Mouse (Mus musculus): Measurements from ENCODE around the gene Scaf1. TPM values are rescaled to one million over a fixed set of nuclear protein-coding genes. Genes with fewer than 3 reads are reported as not detected.
A peak's percentile ranks its signal among the peaks of the same experiment; 100 is the strongest.

The Scaf1 gene
- polyA plus RNA-seq, 1 experiment: 56.7 TPM

DNA sequence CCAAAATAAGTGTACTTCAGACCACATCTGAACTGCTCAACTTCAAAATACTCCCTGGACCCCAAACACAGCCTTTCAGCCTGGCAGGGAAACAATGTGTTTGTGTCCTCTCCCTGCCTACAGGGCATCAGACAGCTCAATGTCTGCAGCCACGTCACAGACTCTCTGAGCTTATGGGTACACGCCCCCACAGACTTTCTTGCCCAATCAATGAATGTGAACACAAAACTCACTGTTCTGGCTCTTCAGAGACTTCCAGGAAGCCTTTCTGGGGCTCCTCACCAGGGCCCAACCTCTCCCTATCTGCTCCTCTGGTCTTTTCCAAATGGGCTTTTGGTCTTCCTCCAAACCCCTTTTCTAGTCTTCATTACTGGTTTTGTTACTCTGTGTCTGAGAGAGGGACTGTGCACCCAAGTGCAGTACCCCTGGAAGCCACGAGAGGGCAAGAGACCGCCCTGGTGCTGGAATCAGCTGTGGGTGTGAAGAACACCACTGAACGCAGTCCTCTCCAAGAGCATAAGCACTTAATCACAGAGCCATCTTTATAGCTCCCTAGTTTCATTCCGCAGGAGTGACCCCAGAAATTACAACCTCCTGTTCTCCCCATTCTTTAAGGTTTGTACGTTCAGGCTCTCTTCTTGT is 21.7 kb upstream of the Scaf1 start:
- TF ChIP-seq CEBPB (IDR thresholded peaks at IDR 0.05; ENCODE audit: insufficient read depth, poor library complexity, severe bottlenecking) (no peak), TCF3 (IDR thresholded peaks at IDR 0.05; ENCODE audit: insufficient read length, low read depth) (no peak), MYOG (IDR thresholded peaks at IDR 0.05; ENCODE audit: control insufficient read depth in 1 of 3, insufficient read depth in 1 of 3, insufficient read length in 2 of 3, low read depth in 2 of 3) (no peak), MYOD1 (IDR thresholded peaks at IDR 0.05; ENCODE audit: control insufficient read depth in 1 of 3, insufficient read length in 2 of 3, low read depth in 2 of 3) (no peak), POLR2A (IDR thresholded peaks at IDR 0.05; ENCODE audit: insufficient read length, low read depth) (no peak), USF1 (IDR thresholded peaks at IDR 0.05; ENCODE audit: low read depth) (no peak), MAX (IDR thresholded peaks at IDR 0.05; ENCODE audit: low read depth) (no peak), SRF (IDR thresholded peaks at IDR 0.05; ENCODE audit: control insufficient read depth, insufficient read length, low read depth) (no peak), E2F4 (IDR thresholded peaks at IDR 0.05; ENCODE audit: insufficient read depth) (no peak), REST (IDR thresholded peaks at IDR 0.05; ENCODE audit: insufficient read depth, insufficient read length) (no peak), TCF12 (IDR thresholded peaks at IDR 0.05; ENCODE audit: insufficient read depth, poor library complexity, severe bottlenecking) (no peak)
- H3K4me2 ChIP-seq (ENCODE audit: low read depth): no peak overlapping the region
- H3K36me3 ChIP-seq (ENCODE audit: control insufficient read depth, insufficient read depth): peaks cover 16% of the 10 kb centered on the region
- no peaks in the 10 kb centered on the region for H3K27me3 ChIP-seq (ENCODE audit: control insufficient read depth, insufficient read depth, insufficient read length)
- no peak overlapping the region for H3K4me3 ChIP-seq
- no peak overlapping the region for H3ac ChIP-seq (ENCODE audit: control insufficient read depth, insufficient read length)
- H3K79me2 ChIP-seq (ENCODE audit: control insufficient read depth, insufficient read depth): peaks cover 4% of the 10 kb centered on the region

- H3K4me3 ChIP-seq: no peak overlapping the region
- H3K4me2 ChIP-seq (ENCODE audit: low read depth): no peak overlapping the region
- H3K79me2 ChIP-seq (ENCODE audit: control insufficient read depth, insufficient read depth): peaks cover 4% of the 10 kb centered on the region
- no peak overlapping the region for H3ac ChIP-seq (ENCODE audit: control insufficient read depth, insufficient read length)
- TF ChIP-seq TCF12 (IDR thresholded peaks at IDR 0.05; ENCODE audit: insufficient read depth, poor library complexity, severe bottlenecking) (no peak), SRF (IDR thresholded peaks at IDR 0.05; ENCODE audit: control insufficient read depth, insufficient read length, low read depth) (no peak), REST (IDR thresholded peaks at IDR 0.05; ENCODE audit: insufficient read depth, insufficient read length) (no peak), USF1 (IDR thresholded peaks at IDR 0.05; ENCODE audit: low read depth) (no peak), E2F4 (IDR thresholded peaks at IDR 0.05; ENCODE audit: insufficient read depth) (no peak), MYOG (IDR thresholded peaks at IDR 0.05; ENCODE audit: control insufficient read depth in 1 of 3, insufficient read depth in 1 of 3, insufficient read length in 2 of 3, low read depth in 2 of 3) (no peak), POLR2AphosphoS2 (IDR thresholded peaks at IDR 0.05; ENCODE audit: insufficient read length, low read depth) (no peak), CEBPB (IDR thresholded peaks at IDR 0.05; ENCODE audit: insufficient read depth, poor library complexity, severe bottlenecking) (no peak), TCF3 (IDR thresholded peaks at IDR 0.05; ENCODE audit: insufficient read length, low read depth) (no peak), POLR2A (IDR thresholded peaks at IDR 0.05; ENCODE audit: insufficient read length, low read depth) (no peak), MYOD1 (IDR thresholded peaks at IDR 0.05; ENCODE audit: control insufficient read depth in 1 of 3, insufficient read length in 2 of 3, low read depth in 2 of 3) (no peak), MAX (IDR thresholded peaks at IDR 0.05; ENCODE audit: low read depth) (no peak)
- no peaks in the 10 kb centered on the region for H3K27me3 ChIP-seq (ENCODE audit: control insufficient read depth, insufficient read depth, insufficient read length)
- peaks cover 14% of the 10 kb centered on the region for H3K36me3 ChIP-seq (ENCODE audit: control insufficient read depth, insufficient read depth)
Observed at GRCm38 (mm10) chr7:45036702-45037101, 20.5 kb upstream of the Scaf1 start.

- no peak for TF ChIP-seq MYOG (IDR thresholded peaks at IDR 0.05; ENCODE audit: control insufficient read depth in 1 of 3, insufficient read depth in 1 of 3, insufficient read length in 2 of 3, low read depth in 2 of 3)
- TF ChIP-seq MAX (IDR thresholded peaks at IDR 0.05; ENCODE audit: low read depth): no peak
- TF ChIP-seq TCF3 (IDR thresholded peaks at IDR 0.05; ENCODE audit: insufficient read length, low read depth): no peak
- Histone ChIP-seq H3K4me3 (no peak overlapping the region), H3K79me2 (ENCODE audit: control insufficient read depth, insufficient read depth) (peaks cover 4% of the 10 kb centered on the region), H3K4me2 (ENCODE audit: low read depth) (peak overlapping the region; percentile 3), H3K27me3 (ENCODE audit: control insufficient read depth, insufficient read depth, insufficient read length) (no peaks in the 10 kb centered on the region), H3ac (ENCODE audit: control insufficient read depth, insufficient read length) (no peak overlapping the region), H3K36me3 (ENCODE audit: control insufficient read depth, insufficient read depth) (peaks cover 11% of the 10 kb centered on the region)
Observed at GRCm38 (mm10) chr7:45035631-45036030, 19.5 kb upstream of the Scaf1 start.

DNA sequence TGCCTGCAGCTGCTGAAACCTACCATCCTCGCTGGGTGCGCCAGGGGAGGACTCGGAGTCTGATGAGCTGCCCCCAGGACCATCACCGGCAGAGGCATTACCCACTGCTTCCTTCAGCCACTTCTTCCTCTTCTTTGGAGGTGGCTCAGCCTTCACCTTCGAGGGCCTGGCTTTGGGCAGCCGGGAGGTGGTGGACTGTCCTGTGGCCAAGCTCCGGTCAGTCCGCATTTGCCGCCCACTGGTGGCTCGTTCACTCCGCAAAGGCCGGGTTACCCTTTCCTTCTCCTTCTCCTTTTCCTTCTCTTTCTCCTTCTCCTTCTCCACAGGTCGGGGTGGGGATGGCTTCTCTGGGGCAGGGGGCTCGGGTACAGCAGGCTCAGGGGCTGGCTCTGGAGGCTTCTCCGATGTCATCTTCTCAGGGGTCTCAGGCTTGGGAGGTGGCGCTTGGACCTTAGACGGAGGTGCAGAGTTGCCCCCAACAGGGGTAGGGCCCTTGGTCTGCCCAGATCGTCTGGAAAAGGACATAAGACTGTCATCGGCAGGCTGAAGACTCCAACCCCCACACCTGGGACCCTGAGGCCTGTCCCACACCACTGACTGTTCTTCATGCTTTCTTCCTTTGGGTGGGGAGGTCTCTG is 17.7 kb upstream of the Scaf1 start:
- Histone ChIP-seq H3K4me2 (ENCODE audit: low read depth) (no peak overlapping the region), H3K36me3 (ENCODE audit: control insufficient read depth, insufficient read depth) (peaks cover 11% of the 10 kb centered on the region), H3ac (ENCODE audit: control insufficient read depth, insufficient read length) (no peak overlapping the region), H3K27me3 (ENCODE audit: control insufficient read depth, insufficient read depth, insufficient read length) (no peaks in the 10 kb centered on the region), H3K79me2 (ENCODE audit: control insufficient read depth, insufficient read depth) (peaks cover 4% of the 10 kb centered on the region), H3K4me3 (no peak overlapping the region)
- TF ChIP-seq REST (IDR thresholded peaks at IDR 0.05; ENCODE audit: insufficient read depth, insufficient read length) (no peak), CEBPB (IDR thresholded peaks at IDR 0.05; ENCODE audit: insufficient read depth, poor library complexity, severe bottlenecking) (no peak), USF1 (IDR thresholded peaks at IDR 0.05; ENCODE audit: low read depth) (no peak), MYOG (IDR thresholded peaks at IDR 0.05; ENCODE audit: control insufficient read depth in 1 of 3, insufficient read depth in 1 of 3, insufficient read length in 2 of 3, low read depth in 2 of 3) (no peak), MYOD1 (IDR thresholded peaks at IDR 0.05; ENCODE audit: control insufficient read depth in 1 of 3, insufficient read length in 2 of 3, low read depth in 2 of 3) (no peak), POLR2AphosphoS2 (IDR thresholded peaks at IDR 0.05; ENCODE audit: insufficient read length, low read depth) (no peak)

GRCm38 (mm10) chr7:45030857-45031256 is 14.7 kb upstream of the Scaf1 start:
- TF ChIP-seq REST (IDR thresholded peaks at IDR 0.05; ENCODE audit: insufficient read depth, insufficient read length) (no peak), CEBPB (IDR thresholded peaks at IDR 0.05; ENCODE audit: insufficient read depth, poor library complexity, severe bottlenecking) (no peak), TCF3 (IDR thresholded peaks at IDR 0.05; ENCODE audit: insufficient read length, low read depth) (no peak), E2F4 (IDR thresholded peaks at IDR 0.05; ENCODE audit: insufficient read depth) (no peak), SRF (IDR thresholded peaks at IDR 0.05; ENCODE audit: control insufficient read depth, insufficient read length, low read depth) (no peak), MAX (IDR thresholded peaks at IDR 0.05; ENCODE audit: low read depth) (no peak), TCF12 (IDR thresholded peaks at IDR 0.05; ENCODE audit: insufficient read depth, poor library complexity, severe bottlenecking) (no peak), MYOD1 (IDR thresholded peaks at IDR 0.05; ENCODE audit: control insufficient read depth in 1 of 3, insufficient read length in 2 of 3, low read depth in 2 of 3) (no peak), MYOG (IDR thresholded peaks at IDR 0.05; ENCODE audit: control insufficient read depth in 1 of 3, insufficient read depth in 1 of 3, insufficient read length in 2 of 3, low read depth in 2 of 3) (no peak), POLR2AphosphoS2 (IDR thresholded peaks at IDR 0.05; ENCODE audit: insufficient read length, low read depth) (no peak), USF1 (IDR thresholded peaks at IDR 0.05; ENCODE audit: low read depth) (no peak), POLR2A (IDR thresholded peaks at IDR 0.05; ENCODE audit: insufficient read length, low read depth) (no peak)
- Histone ChIP-seq H3K4me3 (no peak overlapping the region), H3K79me2 (ENCODE audit: control insufficient read depth, insufficient read depth) (no peaks in the 10 kb centered on the region), H3K4me2 (ENCODE audit: low read depth) (no peak overlapping the region), H3K36me3 (ENCODE audit: control insufficient read depth, insufficient read depth) (peaks cover 3% of the 10 kb centered on the region), H3ac (ENCODE audit: control insufficient read depth, insufficient read length) (no peak overlapping the region), H3K27me3 (ENCODE audit: control insufficient read depth, insufficient read depth, insufficient read length) (no peaks in the 10 kb centered on the region)

Data from myocyte (in vitro differentiated cells).